Mouse (Mus musculus) liver, adult 2 months (tissue): ENCODE results near the gene Meis1.

ENCODE experiments used
- CTCF ChIP-seq: fragments of 200-500 bp; IDR thresholded peaks from 2 replicates; pipeline ENCODE4 v1.5.1; 2011; ENCODE audit warnings: low read depth, low read length, control low read depth
- POLR2A ChIP-seq: fragments of 200-500 bp; IDR thresholded peaks from 2 replicates; pipeline ENCODE4 v1.6.1; 2011; ENCODE audit warnings: low read length, control low read depth; ENCODE audit not compliant: insufficient read depth; ENCODE audit errors: extremely low read depth

DNA sequence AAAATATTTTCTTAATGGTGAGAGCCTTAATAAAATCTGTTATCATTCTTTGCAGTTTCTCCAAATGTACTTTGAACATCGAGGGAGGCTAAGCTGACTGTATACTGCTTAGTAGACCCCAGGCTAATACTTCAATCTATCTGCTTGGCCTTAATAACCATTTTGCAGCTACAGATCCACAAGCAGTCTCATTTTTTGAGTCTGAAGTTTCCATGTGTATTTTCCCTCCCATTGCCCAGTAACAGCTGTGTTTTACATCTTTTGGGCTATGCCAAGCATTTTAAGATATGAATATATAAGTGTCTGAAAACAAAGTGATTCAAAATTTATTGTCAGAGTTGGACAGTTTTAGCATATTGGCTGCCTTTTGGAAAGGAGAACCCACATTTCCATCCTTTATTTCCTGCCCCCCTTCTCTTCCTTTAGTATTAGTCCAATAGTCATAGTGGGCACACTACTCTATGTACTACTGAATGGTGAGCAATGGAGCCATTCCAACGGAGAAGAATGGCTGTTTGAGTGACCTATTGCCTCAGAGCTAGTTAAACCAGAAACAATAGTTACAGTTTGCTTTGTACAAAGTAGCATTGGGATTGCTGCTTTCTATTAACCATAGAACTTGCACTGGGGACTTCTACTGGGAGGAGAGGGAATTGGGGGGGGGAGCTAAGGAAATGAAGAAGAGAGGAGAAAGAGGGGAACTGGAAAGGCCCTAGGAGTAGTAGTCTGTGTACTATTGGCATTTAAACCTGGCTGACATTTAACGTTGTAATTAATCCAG, 12.7 kb downstream of the Meis1 start:
- TF ChIP-seq CTCF, result no peak
- TF ChIP-seq POLR2A, result no peak
